9 mouse cellular contexts compared by ENCODE assay signal in genomic region chr1:62933288-62934099, GRCm38 (mm10).
DNase-seq lines count a peak whose midpoint lies in the region; ATAC-seq and TF ChIP-seq lines count a peak whose summit lies in the region.
"Had no signal": no experiment of that assay in that cellular context is flagged by ENCODE, and none has a peak within 500 bp of the region (broad histone marks: within the 10 kb centered on the region; RNA-seq: fewer than 3 reads in every experiment).

No protein-coding gene starts in this region.

- H3K27ac ChIP-seq in forebrain, postnatal 0 days (ENCODE audit: low read depth, low read length), result peak overlapping the region; percentile 58
- H3K27ac ChIP-seq in midbrain, embryonic 14.5 days (replicated peaks; ENCODE audit: low read depth, low read length), result peak overlapping the region; percentile 56
- no peak overlapping the region for H3K27ac ChIP-seq in kidney, adult 2 months (ENCODE audit: insufficient read depth, low read depth, low read length)

- peak; percentile 31 for DNase-seq in MN1 (ENCODE audit: low spot score)
- peak; percentile 78 for DNase-seq in brain, embryonic 14.5 days (ENCODE audit: low read depth)
- peak; percentile 41 for DNase-seq in forebrain, postnatal 0 days
- peak; percentile 56 for DNase-seq in midbrain, embryonic 14.5 days
- DNase-seq in kidney, adult 8-10 months, result no peak
- no peak for DNase-seq in kidney, adult 2 months
- no peak for DNase-seq in urinary bladder, adult 2 months (ENCODE audit: low spot score)
- DNase-seq: liver, postnatal 0 days; thymus, postnatal 25 days had no signal

- no peak for TF ChIP-seq CTCF in brain, embryonic 14.5 days (IDR thresholded peaks at IDR 0.05; ENCODE audit: borderline replicate concordance, extremely low read depth, insufficient read depth, insufficient read length)
- no peak for TF ChIP-seq CTCF in forebrain, postnatal 0 days (IDR thresholded peaks at IDR 0.05; ENCODE audit: low read depth)
- TF ChIP-seq CTCF in kidney, adult 2 months (conservative IDR thresholded peaks at IDR 0.05; ENCODE audit: insufficient read depth, insufficient read length, low read depth, low read length), result no peak

- no peaks in the 10 kb centered on the region for H3K27me3 ChIP-seq in forebrain, postnatal 0 days (ENCODE audit: insufficient read depth, low read length)
- peaks cover 12% of the 10 kb centered on the region for H3K27me3 ChIP-seq in midbrain, embryonic 14.5 days (ENCODE audit: control insufficient read depth, insufficient read depth, low read length)
- no peaks in the 10 kb centered on the region for H3K27me3 ChIP-seq in kidney, adult 2 months (replicated peaks; ENCODE audit: control insufficient read depth, insufficient read depth, low read length)

- peak overlapping the region; percentile 38 for H3K4me2 ChIP-seq in forebrain, postnatal 0 days (ENCODE audit: low read depth)
- peak overlapping the region; percentile 41 for H3K4me2 ChIP-seq in midbrain, embryonic 14.5 days (ENCODE audit: low read length)

- TF ChIP-seq POLR2A in brain, embryonic 14.5 days (IDR thresholded peaks at IDR 0.05; ENCODE audit: borderline replicate concordance, extremely low read depth, insufficient read depth, insufficient read length, poor library complexity, severe bottlenecking), result no peak
- no peak for TF ChIP-seq POLR2A in kidney, adult 2 months (IDR thresholded peaks at IDR 0.05; ENCODE audit: low read depth, low read length)

- 41% methylated on average over 15 of the region's 15 CpGs for WGBS in forebrain, postnatal 0 days
- WGBS in midbrain, embryonic 14.5 days, result 37% methylated on average over 15 of the region's 15 CpGs
- 71% methylated on average over 15 of the region's 15 CpGs for WGBS in kidney, adult 2 months

- no peaks in the 10 kb centered on the region for H3K9me3 ChIP-seq in forebrain, postnatal 0 days (ENCODE audit: low read length)
- no peaks in the 10 kb centered on the region for H3K9me3 ChIP-seq in midbrain, embryonic 14.5 days (ENCODE audit: control insufficient read depth, low read length)

- peak; percentile 25; the same call in 1 of the 2 replicates for ATAC-seq in forebrain, postnatal 0 days
- ATAC-seq in midbrain, embryonic 14.5 days (ENCODE audit: low FRiP score, low TSS enrichment), result no peak
- ATAC-seq: liver, postnatal 0 days had no signal

- no peaks in the 10 kb centered on the region for H3K36me3 ChIP-seq in forebrain, postnatal 0 days (ENCODE audit: insufficient read depth)
- H3K36me3 ChIP-seq in midbrain, embryonic 14.5 days (ENCODE audit: control insufficient read depth, insufficient read depth, low read length), result no peaks in the 10 kb centered on the region
- H3K36me3 ChIP-seq in kidney, adult 2 months (ENCODE audit: control insufficient read depth, insufficient read depth, low read length), result no peaks in the 10 kb centered on the region

- peaks cover 20% of the 10 kb centered on the region for H3K4me1 ChIP-seq in forebrain, postnatal 0 days (ENCODE audit: insufficient read depth)
- H3K4me1 ChIP-seq in midbrain, embryonic 14.5 days (ENCODE audit: control insufficient read depth, insufficient read depth, low read length), result peaks cover 23% of the 10 kb centered on the region
- H3K4me1 ChIP-seq in kidney, adult 2 months (ENCODE audit: control insufficient read depth, insufficient read depth, low read length), result no peaks in the 10 kb centered on the region

- H3K9ac ChIP-seq in forebrain, postnatal 0 days, result 0 out of 2 replicates have a peak overlapping the region, but pooled peaks have one; percentile 18
- H3K9ac ChIP-seq in midbrain, embryonic 14.5 days (replicated peaks; ENCODE audit: low read length), result no peak overlapping the region
- H3K9ac ChIP-seq: liver, postnatal 0 days had no signal

- peak overlapping the region; percentile 19; the same call in 1 of the 2 replicates for H3K4me3 ChIP-seq in forebrain, postnatal 0 days (ENCODE audit: low read depth, low read length)
- H3K4me3 ChIP-seq in midbrain, embryonic 14.5 days (replicated peaks; ENCODE audit: low read depth, low read length), result no peak overlapping the region
- no peak overlapping the region for H3K4me3 ChIP-seq in kidney, adult 2 months (ENCODE audit: insufficient read depth, low read depth, low read length)

Comparison
In these comparisons a context has a peak if more than half of its experiments do, and no peak if none do; other contexts are left out.
1. DNase-seq: peak in MN1 (single experiment), brain, embryonic 14.5 days (single experiment), forebrain, postnatal 0 days (single experiment) and midbrain, embryonic 14.5 days (single experiment); none in kidney, adult 8-10 months (0 of 2), kidney, adult 2 months (single experiment) and urinary bladder, adult 2 months (single experiment).